Mouse (Mus musculus) adipocyte (in vitro differentiated cells): ENCODE data around the gene Prrg2.

ENCODE experiments used
- DNase-seq: peaks from one replicate; pipeline ENCODE4 v3.0.0-alpha.2; 2016; ENCODE audit warnings: low spot score

Gene Prrg2

DNA sequence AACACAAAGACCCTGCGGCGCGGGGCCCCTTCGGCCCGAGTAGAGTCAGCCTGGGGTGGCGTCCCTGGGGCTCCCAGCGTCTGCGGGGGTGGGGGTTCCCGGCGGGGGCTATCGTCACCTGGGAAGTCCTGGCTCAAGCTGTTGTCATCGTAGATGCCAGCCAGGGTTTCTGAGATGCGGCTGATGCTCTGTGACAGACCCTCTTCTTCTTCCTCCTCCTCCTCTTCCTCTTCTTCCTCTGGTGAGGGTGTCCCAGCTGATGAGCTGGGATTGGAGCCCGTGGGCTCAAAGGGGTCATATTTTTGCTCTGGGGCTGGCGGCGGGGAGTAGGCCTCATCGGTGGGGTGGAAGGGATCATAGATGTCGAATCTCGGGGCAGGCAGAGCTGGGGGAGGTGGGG is 54.1 kb downstream of the Prrg2 start:
- DNase-seq: no peak

- DNase-seq: no peak
Observed at GRCm38 (mm10) chr7:45007846-45008245, 54.6 kb downstream of the Prrg2 start.

- DNase-seq: no peak
Observed at GRCm38 (mm10) chr7:45007141-45007540, 55.3 kb downstream of the Prrg2 start.

DNA sequence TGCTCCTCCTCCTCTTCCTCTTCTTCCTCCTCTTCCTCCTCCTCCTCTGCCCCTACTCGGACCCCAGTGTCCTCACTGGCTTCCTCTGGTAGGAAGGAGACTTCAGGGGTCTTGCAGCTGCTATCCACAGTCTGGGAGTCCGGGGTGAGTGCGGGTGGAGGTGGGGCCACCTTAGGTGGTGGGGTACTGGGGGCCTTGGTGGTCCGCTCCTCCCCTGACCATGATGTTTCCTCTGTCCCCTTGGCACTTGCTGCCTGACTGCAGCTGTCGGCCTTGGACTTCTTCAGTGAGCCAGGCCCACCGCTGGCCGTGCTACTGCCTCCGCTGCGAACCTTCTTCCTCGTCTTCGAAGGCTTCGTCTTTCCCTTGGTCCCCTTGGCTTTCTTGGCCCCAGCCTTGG is 56.0 kb downstream of the Prrg2 start:
- no peak for DNase-seq

GRCm38 (mm10) chr7:45005321-45005992 is 57.0 kb downstream of the Prrg2 start:
- DNase-seq: no peak

DNA sequence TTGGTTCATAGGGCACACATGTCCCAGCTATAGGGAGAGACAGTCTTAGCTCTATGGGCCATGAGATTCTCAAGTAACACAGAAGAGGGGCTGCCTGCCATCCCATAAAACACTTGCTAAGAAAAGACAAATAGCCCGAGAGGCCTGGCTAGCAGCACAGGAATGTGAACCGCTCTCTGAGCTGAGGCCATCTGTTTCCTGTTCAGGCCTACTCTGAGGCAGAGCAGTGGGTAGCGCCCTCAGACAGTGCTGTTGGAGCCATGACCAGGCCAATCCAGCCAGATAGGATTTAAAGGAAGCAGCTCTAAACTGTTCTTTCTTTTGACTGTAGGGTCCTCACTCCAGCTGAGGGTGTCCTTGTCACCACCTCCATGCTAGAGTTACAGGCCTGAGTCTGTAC is 57.9 kb downstream of the Prrg2 start:
- no peak for DNase-seq
